Mouse (Mus musculus) megakaryocyte, embryonic 14.5 days (primary cell): ENCODE results near the gene Gm49337.

Experiments used
- FLI1 ChIP-seq: IDR thresholded peaks from 2 replicates; pipeline ENCODE4 v1.6.1; 2012; ENCODE audit warnings: low read length, inconsistent platforms, mixed read lengths
- GATA1 ChIP-seq: IDR thresholded peaks from 3 replicates; pipeline ENCODE4 v1.6.1; 2012; ENCODE audit warnings: mixed read lengths, low read length, inconsistent platforms, borderline replicate concordance

GRCm38 (mm10) chr4:116249986-116250385 is 76.8 kb downstream of the Gm49337 start:
- no peak for TF ChIP-seq GATA1
- TF ChIP-seq FLI1 = no peak
